Mouse (Mus musculus): ENCODE measurements around the gene Ctnnal1. TPM values are rescaled to one million over a fixed set of nuclear protein-coding genes. Genes with fewer than 3 reads are reported as not detected.

Gene Ctnnal1
- polyA plus RNA-seq, 1 experiment from 2014 or later, result 18.5 TPM

- peak; percentile 83 for ATAC-seq (ENCODE audit: extremely low read depth, insufficient number of reproducible peaks, low FRiP score, low TSS enrichment)
- Histone ChIP-seq H3K9me3 (no peaks in the 10 kb centered on the region), H3K27me3 (replicated peaks) (no peaks in the 10 kb centered on the region), H3K36me3 (peaks cover 67% of the 10 kb centered on the region), H3K27ac (replicated peaks) (peak within 1 kb of the TSS; percentile 82), H3K4me1 (peaks cover 25% of the 10 kb centered on the region), H3K9ac (peak within 1 kb of the TSS; percentile 86), H3K4me3 (peak within 1 kb of the TSS; percentile 90), H3K4me2 (peak within 1 kb of the TSS; percentile 98)
- under 1% methylated on average over 72 of the region's 72 CpGs for WGBS
Measured at GRCm38 (mm10) chr4:56801907-56802668, 62.9 kb downstream of the Ctnnal1 start, which contains the start of the genes Elp1 and Fam206a. Elp1 (minus strand) TSS chr4:56802331. Fam206a (plus strand) TSS chr4:56802345.

GRCm38 (mm10) chr4:56791373-56791772 lies 73.6 kb downstream of the Ctnnal1 start:
- Histone ChIP-seq H3K27ac (replicated peaks) (no peak overlapping the region), H3K4me3 (no peak overlapping the region), H3K4me1 (no peaks in the 10 kb centered on the region), H3K9me3 (no peaks in the 10 kb centered on the region), H3K4me2 (no peak overlapping the region), H3K27me3 (replicated peaks) (no peaks in the 10 kb centered on the region), H3K9ac (no peak overlapping the region), H3K36me3 (peaks cover 93% of the 10 kb centered on the region)
- no peak for ATAC-seq (ENCODE audit: extremely low read depth, insufficient number of reproducible peaks, low FRiP score, low TSS enrichment)
- 41% methylated on average over 1 of the region's 1 CpGs for WGBS

GRCm38 (mm10) chr4:56771065-56771464 lies 93.9 kb downstream of the Ctnnal1 start:
- no peak overlapping the region for H3K27ac ChIP-seq (replicated peaks)
- peaks cover 95% of the 10 kb centered on the region for H3K36me3 ChIP-seq
- no peak overlapping the region for H3K9ac ChIP-seq
- ATAC-seq (ENCODE audit: extremely low read depth, insufficient number of reproducible peaks, low FRiP score, low TSS enrichment), result no peak
- H3K9me3 ChIP-seq, result no peaks in the 10 kb centered on the region
- H3K4me2 ChIP-seq, result no peak overlapping the region
- H3K4me1 ChIP-seq, result peaks cover 2% of the 10 kb centered on the region; the same call in 1 of the 2 replicates
- WGBS, result 70% methylated on average over 1 of the region's 1 CpGs
- H3K27me3 ChIP-seq (replicated peaks), result no peaks in the 10 kb centered on the region
- H3K4me3 ChIP-seq, result no peak overlapping the region

- Histone ChIP-seq H3K27me3 (replicated peaks) (no peaks in the 10 kb centered on the region), H3K4me2 (no peak overlapping the region), H3K4me3 (no peak overlapping the region), H3K4me1 (peaks cover 2% of the 10 kb centered on the region; the same call in 1 of the 2 replicates), H3K27ac (replicated peaks) (no peak overlapping the region), H3K9ac (no peak overlapping the region), H3K36me3 (peaks cover 98% of the 10 kb centered on the region), H3K9me3 (no peaks in the 10 kb centered on the region)
- ATAC-seq (ENCODE audit: extremely low read depth, insufficient number of reproducible peaks, low FRiP score, low TSS enrichment), result no peak
- WGBS, result 88% methylated on average over 7 of the region's 7 CpGs
Measured at GRCm38 (mm10) chr4:56768913-56769312, 96.1 kb downstream of the Ctnnal1 start.

- 41% methylated on average over 5 of the region's 5 CpGs for WGBS
Measured at GRCm38 (mm10) chr4:56767861-56768284, 97.1 kb downstream of the Ctnnal1 start.

More at GRCm38 (mm10) chr4:56767861-56768284, 97.1 kb downstream of the Ctnnal1 start:
- Histone ChIP-seq H3K4me1 (peaks cover 2% of the 10 kb centered on the region; the same call in 1 of the 2 replicates), H3K27me3 (replicated peaks) (no peaks in the 10 kb centered on the region), H3K9me3 (no peaks in the 10 kb centered on the region), H3K36me3 (peaks cover 96% of the 10 kb centered on the region), H3K4me2 (no peak overlapping the region), H3K27ac (replicated peaks) (no peak overlapping the region), H3K4me3 (no peak overlapping the region), H3K9ac (no peak overlapping the region)
- ATAC-seq (ENCODE audit: extremely low read depth, insufficient number of reproducible peaks, low FRiP score, low TSS enrichment), result no peak

MicroRNAs encoded within 50 kb of the gene (microRNA counts, 519-probe panel; counts per million panel counts)
- microRNA mmu-miR-32, result 3,820 counts per million, percentile 73 among the panel's probes with 10 or more counts

Small RNAs within 50 kb of the gene (microRNA-seq; reads per million reads assigned to microRNA genes)
- 126 reads per million, percentile 57 among the genes with 10 or more reads in this experiment for gene Mir32

Other genes with a start within 250 kb of the Ctnnal1 start
- gene Gm26657, start 125.1 kb downstream of the Ctnnal1 start, polyA plus RNA-seq (2015; fragmentation: Nextera tagmentation; extraction: Ambion mirVana), result not detected in 2 replicates
- gene Actl7b, start 123.7 kb downstream of the Ctnnal1 start, polyA plus RNA-seq (2015; fragmentation: Nextera tagmentation; extraction: Ambion mirVana), result not detected in 2 replicates
- gene Actl7a, start 121.8 kb downstream of the Ctnnal1 start, polyA plus RNA-seq (2015; fragmentation: Nextera tagmentation; extraction: Ambion mirVana), result not detected in 2 replicates
- 31.2 and 32.6 TPM in 2 replicates for gene Elp1, start 62.9 kb downstream of the Ctnnal1 start, polyA plus RNA-seq (2015; fragmentation: Nextera tagmentation; extraction: Ambion mirVana)
- gene Fam206a, start 62.8 kb downstream of the Ctnnal1 start, polyA plus RNA-seq (2015; fragmentation: Nextera tagmentation; extraction: Ambion mirVana), result 9.6 and 12.1 TPM in 2 replicates
- 14.9 and 17.1 TPM in 2 replicates for gene Tmem245, start 82.2 kb upstream of the Ctnnal1 start, polyA plus RNA-seq (2015; fragmentation: Nextera tagmentation; extraction: Ambion mirVana)
- 0.18 and 0.21 TPM in 2 replicates for gene Frrs1l, start 125.2 kb upstream of the Ctnnal1 start, polyA plus RNA-seq (2015; fragmentation: Nextera tagmentation; extraction: Ambion mirVana)